Mouse (Mus musculus) retina, embryonic 14.5 days (tissue): Measurements from ENCODE around the gene Gfod2.

Experiments used
- DNase-seq: peaks from one replicate; pipeline ENCODE4 v3.0.0-alpha.2; 2015; ENCODE audit warnings: low spot score

Gene Gfod2

DNA sequence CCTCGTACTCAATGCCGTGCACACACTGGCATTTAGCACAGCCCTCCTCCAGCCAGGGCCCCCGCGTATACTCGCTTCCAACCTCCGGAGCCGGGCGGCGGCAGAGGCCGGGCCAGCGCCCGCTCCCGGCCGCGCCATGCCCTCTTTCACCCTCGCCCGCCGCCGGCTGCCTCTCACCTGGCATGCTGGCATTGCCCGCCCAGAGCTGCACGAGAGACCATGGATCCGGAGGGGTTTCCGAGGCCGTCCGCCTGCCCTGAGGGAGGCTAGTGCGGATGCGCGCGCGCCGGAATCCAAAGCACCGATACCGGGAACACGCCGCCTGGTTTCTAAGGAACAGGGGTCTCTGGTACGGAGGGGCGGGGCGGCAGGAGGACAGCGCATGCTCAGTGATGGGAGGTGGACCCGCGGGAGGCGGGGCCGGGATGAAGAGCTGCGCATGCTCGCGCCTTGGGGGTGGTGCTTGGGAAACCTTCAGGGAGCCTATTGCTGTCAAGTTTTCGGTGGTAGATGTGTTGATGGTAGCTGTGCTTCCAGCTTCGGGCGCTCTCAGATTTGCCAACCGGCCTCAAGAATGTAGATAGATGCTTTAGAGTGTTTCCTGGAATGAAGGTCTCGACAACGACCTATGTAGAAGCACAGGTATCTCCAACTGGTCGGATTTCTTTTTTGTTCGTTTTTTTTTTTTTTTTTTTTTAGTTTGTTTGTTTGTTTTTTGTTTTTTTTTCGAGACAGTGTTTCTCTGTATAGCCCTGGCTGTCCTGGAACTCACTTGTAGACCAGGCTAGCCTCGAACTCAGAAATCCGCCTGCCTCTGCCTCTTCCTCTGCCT is at the start of gene Gfod2:
Gfod2 (minus strand) TSS at position 388 of the 832 bp plus-strand sequence.
- peak; percentile 98 for DNase-seq

DNA sequence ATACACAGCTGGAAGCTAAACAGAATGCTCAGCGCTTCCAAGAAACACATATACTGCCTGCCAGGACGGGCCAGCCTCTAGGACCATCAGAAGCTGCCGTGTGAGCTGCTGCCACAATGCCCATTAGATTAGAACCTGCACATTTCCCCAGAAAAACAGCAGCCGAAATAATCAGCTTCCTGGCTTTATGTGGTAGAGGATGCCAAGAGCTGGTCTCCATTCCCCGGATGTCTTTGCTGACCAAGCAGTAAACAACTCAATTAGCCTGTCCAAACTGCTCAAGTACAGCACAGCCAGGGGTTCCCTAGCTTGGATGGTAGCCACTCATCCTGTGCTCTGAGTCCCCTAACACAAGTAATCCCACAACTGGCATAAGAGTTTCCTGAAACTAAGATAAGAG is 49.3 kb upstream of the Gfod2 start:
- no peak for DNase-seq

DNA sequence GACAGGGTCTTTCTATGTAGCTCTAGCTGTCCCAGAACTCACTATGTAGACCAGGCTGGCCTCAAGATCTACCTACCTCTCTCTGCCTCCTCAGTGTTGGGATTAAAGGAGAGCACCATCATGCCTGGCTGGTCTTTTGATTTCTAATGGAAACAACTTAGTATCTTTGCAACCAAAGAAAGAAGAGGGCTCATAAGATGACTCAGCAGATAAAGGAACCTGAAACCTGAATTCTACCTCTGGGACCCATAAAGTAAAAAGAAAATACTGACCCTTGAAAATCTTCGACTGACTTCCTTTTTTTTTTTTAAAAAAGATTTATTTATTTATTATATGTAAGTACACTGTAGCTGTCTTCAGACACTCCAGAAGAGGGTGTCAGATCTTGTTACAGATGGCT is 47.5 kb upstream of the Gfod2 start:
- no peak for DNase-seq

DNA sequence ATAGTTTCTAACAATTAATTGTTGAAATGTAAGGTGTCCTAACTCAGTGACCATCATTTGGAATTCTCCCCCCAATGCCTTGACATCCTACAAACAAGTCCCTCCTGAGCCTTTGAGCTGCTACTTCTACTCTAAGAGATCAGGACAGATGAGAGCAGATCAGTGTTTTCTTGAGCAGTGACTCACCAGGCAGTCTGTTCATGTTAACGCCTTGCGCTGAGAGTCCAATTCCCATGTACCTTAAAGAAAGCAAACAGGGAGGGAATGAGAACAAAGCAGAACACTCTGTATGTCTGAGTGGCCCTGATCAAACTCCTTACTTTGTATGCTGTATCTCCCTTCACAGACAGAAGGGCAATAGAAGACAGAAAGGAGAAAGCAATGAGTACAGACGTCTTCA is 46.9 kb upstream of the Gfod2 start:
- DNase-seq = no peak

DNA sequence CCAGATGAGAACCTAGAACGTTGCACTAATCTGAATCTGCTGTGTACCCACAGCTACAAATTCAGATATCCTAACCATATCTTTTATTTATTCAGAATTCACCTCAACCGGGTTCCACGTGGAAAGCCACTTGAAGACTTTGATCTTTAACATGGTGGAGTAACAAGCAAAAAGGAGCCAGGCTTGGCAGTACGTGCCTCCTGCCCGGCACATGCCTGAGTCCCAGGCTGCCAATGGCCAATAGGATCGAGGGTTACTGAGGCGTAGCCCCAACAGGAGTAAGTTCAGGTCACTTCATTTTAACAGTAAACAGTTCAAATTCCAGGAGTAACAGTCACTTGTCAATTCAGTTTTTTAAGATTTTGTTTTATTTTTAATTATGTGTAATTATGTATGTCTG is 46.3 kb upstream of the Gfod2 start:
- DNase-seq = no peak

DNA sequence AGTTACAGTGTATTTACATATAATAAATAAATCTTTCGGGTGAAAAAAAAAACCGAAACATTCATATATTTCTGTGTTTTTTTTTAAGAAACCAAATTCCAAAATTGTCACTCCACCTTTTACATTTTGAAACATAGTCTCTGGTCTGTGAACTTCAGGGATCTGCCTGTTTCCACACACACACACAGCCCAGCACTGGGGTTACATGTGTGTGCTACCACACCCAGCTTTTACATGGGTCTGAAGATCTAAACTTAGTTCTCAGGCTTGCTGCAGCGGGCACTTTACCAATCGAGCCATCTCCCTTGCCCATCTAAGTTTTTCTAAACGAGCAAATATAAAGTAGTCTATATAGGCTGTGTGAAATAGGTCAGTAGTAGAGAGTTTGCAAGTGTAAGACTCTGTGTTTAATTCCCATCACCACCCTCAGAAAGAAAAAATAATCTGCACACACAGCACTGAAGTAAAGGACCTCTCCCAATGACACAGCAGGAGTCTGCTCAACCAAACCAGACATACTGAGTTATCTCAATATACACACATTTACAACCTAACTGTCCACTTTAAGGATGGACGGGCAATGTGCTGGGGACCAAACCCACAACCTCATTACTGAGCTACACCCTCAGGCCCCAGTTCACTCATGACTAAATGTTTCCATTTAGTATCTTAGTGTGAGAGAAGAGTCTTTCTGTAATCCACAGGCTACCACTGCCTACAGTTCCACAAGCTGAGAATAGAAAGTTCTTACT is 42.9 kb upstream of the Gfod2 start:
- DNase-seq = no peak

DNA sequence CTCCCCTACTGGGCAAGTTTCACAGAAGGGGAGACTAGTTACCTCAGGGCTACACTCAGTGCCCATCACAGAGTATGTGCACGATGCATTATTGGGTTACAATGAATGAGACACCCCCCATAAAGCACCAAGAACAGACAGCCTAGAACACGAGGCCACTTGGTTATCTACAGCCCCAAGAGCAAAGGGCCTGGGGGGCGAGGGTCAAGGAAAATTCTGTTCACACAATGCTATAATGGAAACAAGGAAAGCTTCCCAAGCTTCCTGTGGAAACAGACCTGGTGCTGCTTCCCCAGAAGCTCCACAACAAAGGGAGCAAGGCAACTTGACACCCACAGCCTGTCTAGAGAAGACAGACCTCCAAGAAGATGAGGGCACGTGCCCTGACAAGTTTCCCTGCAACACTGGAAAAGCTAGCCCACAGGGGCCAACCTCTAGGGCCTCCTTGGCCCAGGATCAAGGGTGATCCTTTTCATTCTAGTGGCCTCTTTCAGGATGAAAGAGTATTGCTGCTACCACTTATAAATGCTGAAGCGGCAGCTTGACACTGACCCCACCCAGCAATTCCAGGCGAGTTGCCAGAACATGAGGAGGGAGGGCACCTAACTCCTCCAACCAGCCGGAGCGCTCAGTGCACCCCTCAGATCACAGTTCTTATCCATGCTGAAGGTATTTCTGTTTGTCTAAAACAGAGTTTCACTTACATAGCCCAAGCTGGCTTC is 40.8 kb upstream of the Gfod2 start:
- no peak for DNase-seq

DNA sequence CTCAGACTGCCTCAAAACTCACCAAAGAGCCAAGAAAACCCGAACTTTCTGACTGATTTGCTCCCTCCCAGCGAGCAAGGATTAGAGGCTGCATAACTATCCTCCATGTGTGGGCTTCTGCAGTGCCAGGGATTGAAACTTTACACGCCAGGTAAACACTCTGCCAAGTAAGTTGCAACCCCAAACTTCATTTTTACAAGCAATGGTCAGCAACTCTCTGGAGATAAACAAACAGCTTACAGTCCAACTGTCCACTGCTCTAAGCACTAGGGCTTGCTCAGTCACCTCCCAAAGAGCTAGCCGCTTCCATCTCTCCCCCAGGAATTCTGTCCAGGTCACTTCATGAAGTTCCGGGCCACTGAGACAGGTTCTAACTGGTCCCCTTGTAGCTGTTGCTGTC is 39.9 kb upstream of the Gfod2 start:
- no peak for DNase-seq

DNA sequence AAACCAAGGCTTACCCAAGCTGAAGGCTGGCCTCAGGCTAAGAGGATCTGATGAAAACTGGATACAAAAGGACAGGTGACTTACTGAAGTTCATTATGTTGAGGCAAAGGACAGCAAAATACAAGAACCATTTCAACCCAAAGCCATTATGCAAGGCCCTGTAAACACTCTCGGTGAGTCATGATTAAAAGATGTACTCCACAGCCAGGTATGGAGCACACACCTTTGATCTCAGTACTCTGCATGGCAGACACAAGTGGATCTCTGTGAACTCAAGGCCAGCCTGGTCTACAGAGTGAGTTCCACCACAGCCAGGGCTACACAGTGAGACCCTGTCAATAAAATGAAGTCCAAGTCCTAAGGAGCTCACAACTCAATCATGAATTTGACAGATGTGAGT is 37.3 kb upstream of the Gfod2 start:
- DNase-seq = no peak

DNA sequence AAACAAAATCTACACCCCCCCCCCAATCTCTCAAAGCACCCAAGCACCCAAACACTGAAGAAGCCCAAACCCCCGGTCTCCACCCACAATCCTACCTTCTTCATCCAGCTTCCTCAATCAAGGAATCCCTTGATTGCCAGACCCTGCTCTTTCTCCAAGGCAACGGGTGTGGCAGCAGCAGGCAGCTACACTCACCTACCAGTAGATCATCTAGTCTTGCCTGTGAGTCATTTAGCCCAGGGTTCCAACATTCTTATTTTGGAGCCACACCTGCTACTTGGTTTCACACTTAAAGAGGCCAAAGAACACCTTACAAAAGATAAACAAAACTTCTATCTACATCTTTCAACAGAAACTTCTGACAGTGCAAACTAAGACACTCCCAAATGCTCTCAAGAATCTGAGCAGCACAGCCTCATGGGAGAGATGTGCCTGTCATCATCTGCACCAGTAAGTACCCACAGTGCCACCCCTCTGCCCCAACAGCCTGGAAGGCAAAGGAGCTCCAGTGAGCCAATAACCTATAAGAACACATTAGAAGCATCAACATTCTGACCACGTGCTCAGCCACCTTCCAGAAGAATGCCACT is 35.6 kb upstream of the Gfod2 start:
- no peak for DNase-seq

DNA sequence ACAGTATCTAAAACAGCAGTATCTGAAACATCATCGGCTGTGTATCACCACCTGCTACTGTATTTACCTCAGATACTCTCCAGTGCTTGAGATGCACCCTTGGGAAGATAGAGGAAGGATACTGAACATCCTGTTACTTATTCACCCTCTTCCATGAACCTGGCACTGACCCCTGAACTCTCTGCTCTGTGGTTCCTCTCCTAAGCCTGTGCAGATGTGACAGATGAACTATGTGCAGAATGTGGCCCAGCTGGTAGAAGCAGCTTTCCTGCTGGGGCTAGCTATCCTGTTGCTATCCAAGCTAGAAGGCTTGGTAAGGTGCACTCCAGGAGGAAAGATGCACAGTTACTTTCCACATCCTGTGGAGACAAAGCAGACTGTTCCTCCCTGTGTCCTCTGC is 34.9 kb upstream of the Gfod2 start:
- DNase-seq = no peak

DNA sequence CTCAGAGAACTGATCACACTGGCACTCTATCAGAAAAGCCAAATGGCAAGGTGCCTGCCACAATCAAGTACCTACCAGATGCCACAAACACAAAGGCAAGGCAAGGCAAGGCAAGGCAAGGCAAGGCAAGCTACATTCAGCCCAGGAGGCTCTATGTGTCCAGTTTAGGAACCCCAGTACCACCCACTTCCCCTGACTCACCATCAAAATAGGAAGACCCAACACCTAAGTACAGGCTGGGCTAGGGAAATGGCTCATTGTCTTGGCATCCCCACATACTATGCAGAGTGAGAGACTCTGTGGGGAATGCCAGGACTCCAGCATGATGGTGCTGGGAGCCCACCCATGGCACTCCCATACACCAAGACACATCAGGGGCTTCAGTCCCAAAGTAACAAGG is 31.2 kb upstream of the Gfod2 start:
- no peak for DNase-seq

DNA sequence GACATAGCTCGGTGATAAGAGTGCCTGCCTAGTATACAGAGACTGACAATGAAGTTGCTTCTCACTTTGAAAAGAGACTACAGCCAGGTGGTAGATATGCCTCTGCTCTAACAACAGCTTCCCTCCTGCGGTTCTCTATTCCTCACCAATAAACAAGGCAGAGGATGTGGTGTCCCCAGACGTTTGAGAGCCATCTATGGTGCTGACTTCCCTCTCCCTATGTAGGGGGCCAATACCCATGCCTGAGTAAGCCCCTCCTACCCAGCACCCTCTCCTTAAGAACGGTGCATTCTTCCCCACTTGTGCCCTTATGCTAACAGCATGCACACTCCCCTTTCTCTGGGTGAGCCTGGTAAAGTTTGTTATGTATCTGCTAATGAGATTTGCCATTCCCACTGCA is 30.5 kb upstream of the Gfod2 start:
- DNase-seq = no peak

DNA sequence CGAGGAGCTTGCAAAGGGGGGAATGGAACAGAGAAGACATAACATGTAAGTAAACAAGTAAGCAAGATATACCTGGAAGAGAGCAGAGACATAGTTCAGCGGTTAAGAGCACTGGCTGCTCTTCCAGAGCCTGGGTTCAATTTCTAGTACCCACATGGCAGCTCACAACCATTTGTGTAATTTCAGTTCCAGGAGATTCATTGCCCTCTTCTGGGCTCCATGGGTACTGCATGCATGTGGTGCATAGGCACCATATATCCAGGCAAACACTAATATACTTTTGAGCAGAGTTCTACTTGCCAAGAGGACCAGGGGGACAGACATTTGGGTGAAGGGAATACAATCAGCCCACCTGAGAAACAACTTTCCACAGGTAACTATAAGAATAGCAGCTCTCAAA is 29.8 kb upstream of the Gfod2 start:
- peak; percentile 71 for DNase-seq

DNA sequence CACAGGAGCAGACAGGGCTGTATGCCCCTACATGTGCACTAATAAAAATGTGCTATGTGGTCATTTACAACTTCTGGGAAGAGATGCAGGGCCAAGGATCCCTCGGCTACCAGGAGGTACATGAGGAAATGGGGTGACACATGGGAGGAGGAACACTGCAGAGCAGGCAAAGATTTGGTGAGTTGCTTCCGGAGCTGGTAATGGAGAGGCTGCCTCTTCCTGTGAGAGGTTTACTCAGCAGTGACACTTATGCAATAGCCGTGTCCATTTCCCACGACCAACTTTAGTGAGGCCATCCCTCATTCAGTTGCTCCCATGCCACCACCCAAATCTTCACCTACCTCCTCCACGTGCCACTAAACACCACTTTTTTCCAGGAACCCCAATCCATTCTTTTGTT is 21.8 kb upstream of the Gfod2 start:
- DNase-seq = no peak

DNA sequence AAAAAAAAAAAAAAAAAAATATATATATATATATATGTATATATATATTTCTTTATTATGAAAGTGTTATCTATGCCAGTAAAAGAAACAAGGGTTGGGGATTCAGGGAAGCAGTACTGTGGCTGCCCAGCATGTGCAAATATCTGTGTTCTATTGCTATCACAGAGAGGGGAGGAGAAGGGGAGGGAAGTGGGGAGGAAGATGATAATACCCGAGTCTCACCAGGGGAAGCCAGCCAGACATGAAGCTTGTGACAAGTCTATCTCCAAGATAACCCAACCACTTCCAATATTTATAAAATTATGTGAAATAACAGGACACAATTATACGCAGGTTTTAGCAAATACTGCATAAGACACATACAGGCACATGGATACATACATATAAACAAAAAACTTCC is 19.4 kb upstream of the Gfod2 start:
- no peak for DNase-seq

DNA sequence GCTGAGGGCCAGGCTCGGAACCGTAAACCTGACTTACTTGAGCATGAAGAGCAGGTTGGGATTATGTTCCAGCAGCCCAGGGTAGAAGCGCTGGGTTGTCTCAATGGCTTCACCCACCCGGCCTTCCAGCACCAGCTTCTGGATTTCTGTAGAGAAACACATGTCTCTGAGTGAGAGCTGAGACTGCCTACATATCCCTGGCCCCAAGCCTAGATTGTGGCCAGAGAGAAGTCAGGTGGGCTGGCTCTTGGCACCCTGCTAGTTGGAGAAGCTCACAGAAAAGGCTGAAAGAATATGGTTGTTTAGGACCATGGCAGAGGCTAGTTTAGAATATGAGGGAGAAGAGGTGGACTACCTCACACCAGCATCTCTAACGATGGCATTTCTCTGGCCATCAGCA is 16.0 kb upstream of the Gfod2 start:
- DNase-seq = no peak

DNA sequence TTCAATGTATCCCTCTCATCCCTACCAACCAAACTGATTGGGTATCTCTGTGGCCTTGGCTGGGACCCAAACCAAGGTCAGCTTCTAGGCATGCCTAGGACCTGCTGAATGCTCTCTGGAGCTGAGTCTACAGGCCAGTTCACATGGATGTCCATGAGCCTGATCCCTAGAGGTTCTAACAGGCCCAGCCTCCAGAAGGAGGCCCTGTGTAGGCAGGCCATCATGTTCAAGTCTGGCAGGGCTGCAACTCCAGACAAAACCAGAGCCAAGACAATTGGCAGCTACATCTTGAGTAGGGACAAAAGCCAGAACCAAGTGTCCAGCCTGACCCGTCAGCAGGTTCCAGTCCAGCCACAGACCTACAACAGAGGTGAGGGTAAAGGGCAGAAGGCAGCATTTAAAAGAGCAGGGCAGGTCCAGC is 15.0 kb upstream of the Gfod2 start:
- DNase-seq = no peak

DNA sequence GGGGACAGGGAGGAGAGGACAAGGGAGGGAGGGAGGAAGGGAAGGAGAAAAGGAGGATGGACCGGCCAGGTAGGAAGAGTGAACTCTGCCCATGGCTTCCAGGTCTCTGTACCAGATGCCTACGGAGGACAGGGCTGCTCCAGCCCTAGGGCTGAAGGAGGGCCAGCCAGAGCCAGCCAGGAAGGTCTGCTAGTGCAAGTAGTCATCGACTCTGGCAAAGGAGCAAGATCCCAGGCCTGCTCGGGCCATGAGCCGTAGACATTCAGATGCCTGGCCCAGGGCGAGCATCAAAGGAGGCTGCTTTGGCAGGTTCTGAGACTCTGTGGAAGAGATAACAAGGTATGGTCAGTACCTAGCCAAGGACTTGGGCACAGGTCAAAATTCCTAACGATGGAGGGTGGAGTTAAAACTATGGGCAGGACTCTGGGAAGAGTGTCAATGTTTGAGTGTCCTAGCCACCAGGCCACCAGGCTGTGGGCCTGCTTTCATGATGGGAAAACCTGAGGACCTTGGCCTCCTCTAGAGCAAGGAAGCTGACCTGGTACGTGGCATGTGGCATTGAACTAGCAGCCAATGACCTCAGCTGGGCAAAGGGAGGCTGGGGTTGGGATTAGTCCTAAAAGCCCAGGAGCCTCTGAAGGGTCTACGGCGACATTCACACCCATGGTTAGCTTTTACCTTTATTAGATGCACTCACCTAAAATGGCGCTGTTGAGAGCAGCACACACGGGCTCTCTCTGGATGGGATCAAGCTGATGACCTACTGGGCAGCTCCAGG is 13.1 kb upstream of the Gfod2 start:
- no peak for DNase-seq

DNA sequence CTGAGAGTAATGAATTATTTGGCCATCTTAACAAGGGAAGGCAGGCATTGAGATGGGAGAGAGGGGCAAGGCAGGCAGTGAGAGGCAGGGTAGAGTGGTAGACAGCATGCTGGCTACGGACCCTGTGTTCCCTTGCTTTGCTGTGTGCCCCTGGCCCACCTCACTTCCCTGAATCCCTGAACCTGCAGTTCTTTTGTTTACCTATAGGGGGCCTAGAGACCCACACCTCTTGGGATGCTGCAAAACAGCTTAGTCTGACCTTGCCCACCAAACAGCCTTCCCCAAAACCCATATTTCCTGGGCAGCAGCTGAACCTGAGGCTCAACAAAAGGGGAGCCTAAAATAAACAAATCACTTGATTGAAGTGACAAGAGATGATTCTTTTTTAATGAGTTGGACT is 12.1 kb upstream of the Gfod2 start:
- peak; percentile 71 for DNase-seq

DNA sequence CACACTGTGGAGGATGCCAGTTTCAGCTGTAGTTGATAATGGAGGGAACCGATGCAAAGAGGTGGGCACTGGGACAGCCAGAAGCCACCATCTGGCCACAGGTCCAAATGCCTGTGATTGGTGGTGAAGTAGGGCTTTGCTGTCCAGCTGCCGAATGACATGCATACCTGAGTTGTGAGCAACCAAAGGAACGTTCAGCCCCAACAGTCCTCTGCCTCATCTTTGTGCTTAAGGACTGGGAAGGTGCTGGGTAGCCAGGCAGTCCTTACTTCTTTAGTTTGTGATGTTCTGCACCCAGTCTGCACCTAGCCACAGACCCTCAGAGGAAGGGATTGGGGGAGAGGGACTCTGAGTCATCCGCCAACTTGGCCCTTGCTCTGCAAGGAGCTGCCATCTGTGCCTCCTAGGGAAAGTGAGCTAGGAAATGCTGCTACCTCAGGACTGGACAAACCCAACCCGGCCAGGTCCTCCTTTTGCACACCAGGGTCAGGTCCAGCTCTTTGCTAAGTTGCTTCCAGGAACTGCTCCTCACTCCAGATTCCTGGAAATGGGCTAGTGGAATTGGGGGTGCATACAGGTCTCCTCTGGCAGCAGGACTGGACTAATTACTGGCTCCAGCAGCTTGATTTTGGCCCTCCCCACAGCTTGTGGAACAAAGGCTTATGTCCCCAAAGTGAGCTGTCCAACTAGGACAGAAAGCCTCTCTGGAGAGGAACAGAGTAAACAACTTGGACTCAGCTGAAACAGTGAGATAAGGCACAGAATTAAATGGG is 10.2 kb upstream of the Gfod2 start:
- DNase-seq = no peak
